Comparison of ENCODE assay signal across 8 mouse cellular contexts in genomic region chr2:60688944-60689615, GRCm38 (mm10). TPM values are rescaled to one million over a fixed set of nuclear protein-coding genes. Genes with fewer than 3 reads are reported as not detected.
DNase-seq lines count a peak whose midpoint lies in the region; ATAC-seq lines count a peak whose summit lies in the region.

No protein-coding gene starts in this region.

- DNase-seq in 3T3-L1 (ENCODE audit: low read depth, low spot score) (peak; percentile 99), ZHBTc4 (ENCODE audit: low read depth, low spot score) (peak; percentile 50)
- DNase-seq in gastrocnemius, postnatal 14 days: peak; percentile 82
- peak; percentile 71 for DNase-seq in kidney, adult 18-20 months
- DNase-seq in lung, postnatal 36 days: peak; percentile 89
- DNase-seq in testis, postnatal 10 days (ENCODE audit: low spot score): no peak
- DNase-seq in layer of hippocampus, postnatal 14 days (ENCODE audit: low spot score in 2 of 2): no peak

- intact Hi-C loops in gastrocnemius, postnatal 14 days (cut with DNase I; ENCODE audit: low total_unique reads): no loop called here

- no peak for ATAC-seq in megakaryocyte, adult 5-6 weeks (ENCODE audit: poor library complexity, severe bottlenecking)

RNA-seq across cellular contexts. Expression of gene Itgb6, which starts 33.4 kb away (rescaled TPM):
- total RNA-seq in gastrocnemius, postnatal 14 days (2021): 10 to 100 TPM; 18.1 to 26.3 TPM
- not detected in 2 replicates for total RNA-seq in megakaryocyte, adult 5-6 weeks (2015)
- not detected in 2 replicates for total RNA-seq in megakaryocyte, adult 5-6 weeks (2017)
- total RNA-seq in layer of hippocampus, postnatal 14 days (2021): under 1 TPM in 1 of 2 experiments, not detected in 1; 0.16 TPM

Comparison
In these comparisons a context has a peak if more than half of its experiments do, and no peak if none do; other contexts are left out.
1. DNase-seq: peak in 3T3-L1 (single experiment), ZHBTc4 (single experiment), gastrocnemius, postnatal 14 days (single experiment), kidney, adult 18-20 months (single experiment) and lung, postnatal 36 days (single experiment); none in testis, postnatal 10 days (single experiment) and layer of hippocampus, postnatal 14 days (0 of 2).
2. RNA of gene Itgb6, which starts 33.4 kb away (total RNA-seq): 18.1 to 26.3 TPM in gastrocnemius, postnatal 14 days; 0.16 TPM in layer of hippocampus, postnatal 14 days and not detected in megakaryocyte, adult 5-6 weeks; every median in the first group is over 10 times any median in the second.